Mouse (Mus musculus) lung, adult 2 months (tissue): Measurements from ENCODE around the gene Mafg.

ENCODE experiments used
- CTCF ChIP-seq: fragments of 200-500 bp; IDR thresholded peaks from 2 replicates; pipeline ENCODE4 v1.5.1; 2011; ENCODE audit warnings: mild to moderate bottlenecking, low read length, control low read depth; ENCODE audit not compliant: insufficient read depth
- POLR2A ChIP-seq: fragments of 200-500 bp; IDR thresholded peaks from 2 replicates; pipeline ENCODE4 v1.6.1; 2011; ENCODE audit warnings: low read depth, mild to moderate bottlenecking, control low read depth, low read length, borderline replicate concordance; ENCODE audit errors: extremely low read depth

- TF ChIP-seq CTCF (no peak), POLR2A (no peak)
Observed at GRCm38 (mm10) chr11:120620195-120620594, 13.2 kb downstream of the Mafg start.
